Mouse (Mus musculus): ENCODE results near the gene Smpd4.
"Not testable (repeated sequence)": the region's sequence is repeated elsewhere in the genome, so short reads cannot be mapped to it uniquely, and the experiment has no call there.

Smpd4 gene

DNA sequence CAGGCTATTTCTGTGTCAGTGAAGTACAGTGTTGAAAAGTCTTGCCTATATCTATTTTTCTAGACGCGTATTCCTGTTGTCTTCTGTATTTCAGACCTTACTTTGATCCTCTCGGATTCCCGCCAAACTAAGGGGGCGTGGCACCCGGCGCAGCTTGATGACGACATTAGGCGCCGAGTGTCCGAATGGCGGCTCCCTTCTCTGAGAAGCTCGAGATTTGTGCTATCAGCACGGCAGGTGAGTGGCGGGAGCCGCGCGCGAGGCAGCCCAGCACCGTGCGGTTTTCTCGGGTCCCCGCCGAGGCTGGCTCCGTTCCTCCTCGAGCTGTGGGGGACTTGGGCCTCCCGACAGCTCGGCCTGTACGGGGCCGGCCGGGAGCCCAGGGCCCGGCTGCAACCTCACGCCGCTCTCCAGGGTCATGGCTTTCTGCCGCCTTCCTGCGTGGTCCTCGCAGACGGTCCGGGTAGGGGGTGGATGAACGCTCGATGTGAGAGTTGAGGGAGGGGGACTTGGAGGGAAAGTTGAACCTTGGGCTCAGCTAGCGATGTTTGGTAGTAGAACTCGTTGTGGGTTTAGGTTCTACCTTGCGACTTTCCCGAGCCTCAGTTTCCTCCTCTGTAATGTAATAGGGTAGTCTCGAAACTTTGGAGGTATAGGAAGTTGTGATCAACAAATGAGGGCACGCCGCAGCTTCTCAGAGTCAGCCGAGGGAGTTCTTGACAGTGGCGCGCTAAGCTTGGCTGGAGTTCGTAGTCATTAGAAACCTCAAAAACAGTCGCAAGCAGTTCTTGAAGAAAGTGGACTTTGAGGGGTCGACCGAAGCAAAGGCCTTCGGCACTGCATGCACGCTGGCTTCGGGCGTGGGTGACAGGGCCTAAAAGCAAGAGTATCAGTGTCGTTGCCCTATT is at the start of gene Smpd4:
Gene Smpd4 (plus strand): TSS at position 157 of the 908 bp plus-strand sequence.
- peak; percentile 97 for DNase-seq

- DNase-seq: peak; percentile 79
Observed at GRCm38 (mm10) chr16:17575870-17576824, 43.0 kb upstream of the Smpd4 start.

DNA sequence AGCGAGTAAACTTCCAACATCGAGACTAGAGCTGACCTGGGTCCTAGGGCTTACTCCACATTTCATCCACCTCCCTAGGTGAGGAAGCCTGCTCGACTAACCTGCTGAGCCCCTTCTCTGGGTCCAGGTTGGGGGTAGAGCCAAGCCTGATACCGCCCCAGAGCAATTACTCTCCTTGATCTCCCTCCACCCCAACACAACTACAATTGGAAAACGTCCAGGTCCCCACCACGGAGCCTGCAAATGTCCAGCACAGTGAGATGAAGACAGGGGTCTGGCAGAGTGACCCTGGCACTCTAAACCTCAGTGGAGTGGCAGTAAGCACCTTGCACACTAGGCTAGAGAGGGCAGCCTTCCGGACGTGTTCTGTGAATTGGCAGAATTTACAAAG is 42.3 kb upstream of the Smpd4 start:
- no peak for DNase-seq

GRCm38 (mm10) chr16:17583064-17583463 is 36.1 kb upstream of the Smpd4 start, which contains the start of gene Slc7a4:
TSS of gene Slc7a4 (minus strand) at chr16:17583214.
- DNase-seq: peak; percentile 14

DNA sequence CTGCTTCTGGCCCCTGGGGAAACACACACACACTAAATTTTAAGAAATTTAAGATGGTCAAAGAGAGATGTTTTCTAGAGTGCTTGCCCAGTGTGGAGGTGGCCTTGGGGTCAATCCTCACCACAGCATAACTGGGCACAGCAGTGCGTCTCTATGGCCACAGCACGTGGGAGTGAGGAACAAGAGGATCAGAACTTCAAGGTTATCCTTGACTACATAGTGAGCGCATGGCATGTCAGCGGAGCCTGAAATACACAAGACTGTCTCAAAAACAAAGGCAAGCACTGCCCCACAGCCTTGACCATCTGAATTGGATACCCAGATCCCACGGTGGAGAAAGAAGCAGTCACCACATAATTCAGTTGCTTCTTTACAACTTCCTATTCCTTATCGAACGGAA is 34.6 kb upstream of the Smpd4 start:
- no peak for DNase-seq

- DNase-seq: no peak
Observed at GRCm38 (mm10) chr16:17590731-17591130, 28.4 kb upstream of the Smpd4 start.

GRCm38 (mm10) chr16:17600944-17601562 is 18.1 kb upstream of the Smpd4 start:
- no peak for DNase-seq

- no peak for DNase-seq
Observed at GRCm38 (mm10) chr16:17604941-17605340, 14.2 kb upstream of the Smpd4 start.

- DNase-seq: no peak
Observed at GRCm38 (mm10) chr16:17605684-17606083, 13.5 kb upstream of the Smpd4 start.

DNA sequence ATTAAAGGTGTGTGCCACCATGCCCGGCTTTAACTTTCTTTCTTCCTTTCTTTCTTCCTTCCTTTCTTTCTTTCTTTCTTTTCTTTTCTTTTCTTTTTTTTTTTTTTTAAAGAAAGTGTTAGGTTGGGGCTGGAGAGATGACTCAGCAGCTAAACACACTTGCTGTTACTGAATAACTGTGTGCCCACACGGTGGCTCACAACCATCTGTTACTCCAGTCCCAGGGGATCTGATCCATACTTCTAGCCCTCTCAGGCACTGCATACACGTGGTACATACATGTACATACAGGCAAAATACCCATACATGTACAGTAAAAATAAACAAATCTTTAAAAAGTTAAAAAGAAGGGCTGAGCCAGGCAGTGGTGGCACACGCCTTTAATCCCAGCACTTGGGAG is 7.8 kb upstream of the Smpd4 start:
- no peak for DNase-seq

DNA sequence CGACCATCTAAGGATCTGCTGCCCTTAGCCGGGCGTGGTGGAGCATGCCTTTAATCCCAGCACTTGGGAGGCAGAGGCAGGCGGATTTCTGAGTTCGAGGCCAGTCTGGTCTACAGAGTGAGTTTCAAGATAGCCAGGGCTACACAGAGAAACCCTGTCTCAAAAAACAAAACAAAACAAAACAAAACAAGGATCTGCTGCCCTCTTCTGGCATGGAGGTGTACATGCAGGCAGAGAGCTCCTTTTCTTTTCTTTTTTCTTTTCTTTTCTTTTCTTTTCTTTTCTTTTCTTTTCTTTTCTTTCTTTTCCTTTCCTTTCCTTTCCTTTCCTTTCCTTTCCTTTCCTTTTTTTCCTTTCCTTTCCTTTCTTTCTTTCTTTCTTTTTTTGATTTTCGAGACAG is 4.4 kb upstream of the Smpd4 start:
- DNase-seq: not testable (repeated sequence)

GRCm38 (mm10) chr16:17616212-17616611 is 2.9 kb upstream of the Smpd4 start:
- DNase-seq: no peak

- DNase-seq: peak; percentile 58
Observed at GRCm38 (mm10) chr16:17617922-17618565, 1.1 kb upstream of the Smpd4 start.

- no peak for DNase-seq
Observed at GRCm38 (mm10) chr16:17621936-17622335, 2.8 kb downstream of the Smpd4 start.

GRCm38 (mm10) chr16:17625488-17626268 is 6.5 kb downstream of the Smpd4 start:
- no peak for DNase-seq

- no peak for DNase-seq
Observed at GRCm38 (mm10) chr16:17626269-17626555, 7.1 kb downstream of the Smpd4 start.

GRCm38 (mm10) chr16:17632580-17632979 is 13.4 kb downstream of the Smpd4 start:
- DNase-seq: no peak

GRCm38 (mm10) chr16:17633481-17634181 is 14.5 kb downstream of the Smpd4 start:
- no peak for DNase-seq

GRCm38 (mm10) chr16:17636904-17637303 is 17.8 kb downstream of the Smpd4 start:
- DNase-seq: no peak

- DNase-seq: no peak
Observed at GRCm38 (mm10) chr16:17637610-17638009, 18.5 kb downstream of the Smpd4 start.

DNA sequence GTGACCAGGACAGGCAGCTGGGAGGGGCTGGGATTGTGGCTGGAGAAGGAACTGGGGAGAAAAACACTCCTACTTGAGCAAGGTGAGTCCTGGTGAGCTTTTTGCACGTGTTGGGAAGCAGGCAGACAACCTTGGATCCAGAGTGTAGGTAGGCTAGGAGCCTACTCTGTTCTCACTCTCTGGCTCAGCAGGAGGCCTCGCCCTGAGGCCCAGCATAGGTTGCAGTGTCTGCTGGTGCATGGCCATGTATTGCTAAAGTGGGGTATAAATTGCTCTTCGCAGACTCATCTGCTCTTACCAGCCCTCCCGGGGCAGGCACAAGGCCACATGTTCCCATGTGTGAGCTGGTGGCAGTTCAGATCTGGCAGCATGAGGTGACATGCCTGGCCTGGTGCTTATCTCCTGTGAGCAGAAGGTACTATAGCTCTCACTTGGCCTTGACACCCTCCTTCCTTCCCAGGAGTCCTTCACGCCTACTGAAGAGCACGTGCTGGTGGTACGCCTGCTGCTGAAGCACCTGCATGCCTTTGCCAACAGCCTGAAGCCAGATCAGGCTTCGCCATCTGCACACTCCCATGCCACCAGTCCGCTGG is 19.0 kb downstream of the Smpd4 start:
- DNase-seq: no peak
